Mouse (Mus musculus): ENCODE results near the gene Padi1.

- TF ChIP-seq CTCF (conservative IDR thresholded peaks at IDR 0.05; ENCODE audit: low read length) (no peak), NANOG (IDR thresholded peaks at IDR 0.05; ENCODE audit: borderline replicate concordance, low read length) (no peak), POU5F1 (IDR thresholded peaks at IDR 0.05; ENCODE audit: borderline replicate concordance, low read length) (no peak)
Measured at GRCm38 (mm10) chr4:140812191-140812590, 33.4 kb downstream of the Padi1 start.
